Mouse (Mus musculus) forebrain, embryonic 14.5 days (tissue): ENCODE measurements around the gene Tmem147. TPM values are rescaled to one million over a fixed set of nuclear protein-coding genes. Genes with fewer than 3 reads are reported as not detected.

Source experiments
- ATAC-seq: fragments of 200-750 bp; cut with Nextera tagmentation; 2 replicates; pipeline ENCODE4 v1.8.0; 2017; ENCODE audit warnings: mild to moderate bottlenecking, moderate library complexity
- DNase-seq: peaks from one replicate; pipeline ENCODE4 v3.0.0-alpha.2; 2015; ENCODE audit warnings: low spot score
- H3K27ac ChIP-seq: fragments of 300-500 bp; sonication (generic); 2 replicates; pipeline ENCODE4 v1.5.1; 2014; ENCODE audit warnings: low read depth, mild to moderate bottlenecking, control low read depth, low read length, moderate library complexity
- H3K27me3 ChIP-seq: fragments of 300-500 bp; sonication (generic); replicated peaks from 2 replicates; pipeline ENCODE4 v1.6.1; 2014; ENCODE audit warnings: low read length, control low read depth, mixed read lengths; ENCODE audit not compliant: control insufficient read depth, insufficient read depth
- H3K36me3 ChIP-seq: fragments of 300-500 bp; sonication (generic); 2 replicates; pipeline ENCODE4 v1.6.1; 2014; ENCODE audit warnings: low read length, control low read depth; ENCODE audit not compliant: control insufficient read depth, insufficient read depth
- H3K4me1 ChIP-seq: fragments of 300-500 bp; sonication (generic); 2 replicates; pipeline ENCODE4 v1.6.1; 2014; ENCODE audit warnings: antibody characterized with exemption, low read length, control low read depth; ENCODE audit not compliant: control insufficient read depth, insufficient read depth
- H3K4me2 ChIP-seq: fragments of 300-500 bp; sonication (generic); 2 replicates; pipeline ENCODE4 v1.6.1; 2014; ENCODE audit warnings: mild to moderate bottlenecking, control low read depth, low read length
- H3K4me3 ChIP-seq: fragments of 300-500 bp; sonication (generic); 2 replicates; pipeline ENCODE4 v1.5.1; 2014; ENCODE audit warnings: low read depth, low read length, control low read depth
- H3K9ac ChIP-seq: fragments of 300-500 bp; sonication (generic); 2 replicates; pipeline ENCODE4 v1.6.1; 2014; ENCODE audit warnings: mild to moderate bottlenecking, low read length, control low read depth, moderate library complexity
- H3K9me3 ChIP-seq: fragments of 300-500 bp; sonication (generic); replicated peaks from 2 replicates; pipeline ENCODE4 v1.6.1; 2016; ENCODE audit warnings: low read length, control low read depth, mixed read lengths; ENCODE audit not compliant: control insufficient read depth
- WGBS: fragments of 180-500 bp; shearing (Covaris S2); extraction: QIAGEN DNeasy Blood & Tissue Kit; methylation state at CpG from one replicate; pipeline ENCODE4 v1.1.7; 2014; 5-methylcytosine and 5-hydroxymethylcytosine counted together
- polyA plus RNA-seq: library from polyadenylated mRNA; unstranded; fragments of >200 nt; fragmentation: Nextera tagmentation; extraction: Ambion mirVana; gene quantifications from 2 replicates; pipeline ENCODE4 v1.2.1, GENCODE M21; 2014

The Tmem147 gene
- polyA plus RNA-seq: 228 and 286 TPM in 2 replicates

DNA sequence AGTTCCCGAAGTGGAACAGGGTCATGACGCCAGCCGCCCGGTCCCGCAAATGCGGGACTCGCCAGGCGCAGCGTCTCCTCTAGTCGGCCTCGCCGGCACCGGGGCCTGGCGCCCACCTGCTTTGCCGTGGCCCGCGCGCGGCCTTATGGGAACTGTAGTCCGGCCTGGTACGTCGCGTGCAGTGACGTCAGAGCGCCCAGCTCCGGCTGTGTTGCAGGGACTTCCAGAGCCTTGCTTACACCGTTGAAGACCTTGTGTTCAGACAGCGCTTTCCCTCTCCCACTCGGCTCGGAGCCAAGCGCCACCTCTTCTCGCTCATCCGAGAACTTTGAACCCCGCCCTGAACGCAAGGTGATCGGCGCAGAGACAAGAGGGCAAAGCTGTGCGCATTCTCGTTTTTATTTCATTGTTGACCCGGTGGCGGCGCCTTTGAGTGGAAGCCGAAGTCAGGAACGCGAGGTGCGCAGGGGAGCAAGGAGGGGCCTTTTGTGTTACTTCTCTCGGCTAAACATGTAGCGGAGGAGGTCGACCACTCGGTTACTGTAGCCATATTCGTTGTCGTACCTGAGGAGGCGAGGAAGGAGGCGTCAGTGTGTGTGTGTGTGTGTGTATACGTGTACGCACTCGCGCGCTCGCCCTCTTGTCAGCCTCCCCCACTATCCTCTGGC is at the start of gene Tmem147:
Gene Tmem147, minus strand, starts transcription at position 145 of the 668 bp plus-strand sequence.
- no peaks in the 10 kb centered on the region for H3K9me3 ChIP-seq
- H3K36me3 ChIP-seq: peaks cover 32% of the 10 kb centered on the region
- ATAC-seq (peak; percentile 98), DNase-seq (peak; percentile 98)
- peaks cover 17% of the 10 kb centered on the region for H3K4me1 ChIP-seq
- peak within 1 kb of the TSS; percentile 84 for H3K4me2 ChIP-seq
- no peaks in the 10 kb centered on the region for H3K27me3 ChIP-seq
- under 1% methylated on average over 60 of the region's 60 CpGs for WGBS
- H3K4me3 ChIP-seq: peak within 1 kb of the TSS; percentile 80
- H3K9ac ChIP-seq: peak within 1 kb of the TSS; percentile 90
- peak within 1 kb of the TSS; percentile 90 for H3K27ac ChIP-seq

DNA sequence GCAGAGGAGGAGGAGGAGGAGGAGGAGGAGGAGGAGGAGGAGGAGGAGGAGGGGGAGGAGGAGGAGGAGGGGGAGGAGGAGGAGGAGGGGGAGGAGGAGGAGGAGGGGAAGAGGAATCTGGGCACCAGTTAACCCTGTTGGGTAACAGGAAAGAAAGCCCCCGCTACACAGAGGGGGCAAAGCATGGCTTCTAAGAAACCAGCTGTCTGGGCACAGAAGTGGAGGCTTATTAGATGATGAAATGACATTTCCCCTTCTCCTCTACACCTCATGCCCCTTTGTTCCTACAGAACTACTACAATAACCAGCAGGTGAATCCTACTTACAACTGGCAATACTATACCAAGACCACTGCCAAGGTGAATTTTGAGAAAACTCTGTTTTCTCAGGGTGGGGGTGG is 48.6 kb upstream of the Tmem147 start:
- no peak overlapping the region for H3K4me2 ChIP-seq
- WGBS: 59% methylated on average over 1 of the region's 1 CpGs
- DNase-seq (no peak), ATAC-seq (no peak)
- H3K36me3 ChIP-seq: no peaks in the 10 kb centered on the region
- no peaks in the 10 kb centered on the region for H3K4me1 ChIP-seq
- no peaks in the 10 kb centered on the region for H3K9me3 ChIP-seq
- H3K9ac ChIP-seq: no peak overlapping the region
- H3K27me3 ChIP-seq: no peaks in the 10 kb centered on the region
- H3K27ac ChIP-seq: no peak overlapping the region
- H3K4me3 ChIP-seq: no peak overlapping the region

DNA sequence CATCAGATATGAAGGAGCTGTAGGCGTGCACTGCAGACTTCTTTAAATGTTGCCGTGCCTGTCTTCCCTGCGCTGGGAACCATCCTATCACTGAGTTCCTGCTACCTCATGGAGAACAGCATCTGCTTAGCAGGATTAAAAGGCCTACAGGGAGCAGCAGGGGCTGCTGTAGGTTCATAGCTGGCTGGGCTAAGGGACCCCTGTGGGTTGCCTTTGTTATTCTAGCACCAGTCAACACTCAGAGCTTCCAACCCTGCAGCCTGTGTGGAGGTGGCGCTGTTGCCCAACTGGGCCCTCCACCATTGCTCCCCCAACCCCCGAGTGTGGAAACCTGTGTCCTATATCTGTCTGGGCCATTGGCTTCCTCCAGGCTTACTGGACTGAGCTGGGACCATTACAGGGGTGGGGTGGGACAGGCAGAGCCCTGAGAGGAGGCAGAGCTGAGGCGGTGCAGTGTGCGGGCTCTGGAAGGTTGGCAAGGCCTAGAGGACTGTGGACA is 47.8 kb upstream of the Tmem147 start:
- 40% methylated on average over 7 of the region's 7 CpGs for WGBS
- no peak for ATAC-seq
- no peaks in the 10 kb centered on the region for H3K4me1 ChIP-seq

DNA sequence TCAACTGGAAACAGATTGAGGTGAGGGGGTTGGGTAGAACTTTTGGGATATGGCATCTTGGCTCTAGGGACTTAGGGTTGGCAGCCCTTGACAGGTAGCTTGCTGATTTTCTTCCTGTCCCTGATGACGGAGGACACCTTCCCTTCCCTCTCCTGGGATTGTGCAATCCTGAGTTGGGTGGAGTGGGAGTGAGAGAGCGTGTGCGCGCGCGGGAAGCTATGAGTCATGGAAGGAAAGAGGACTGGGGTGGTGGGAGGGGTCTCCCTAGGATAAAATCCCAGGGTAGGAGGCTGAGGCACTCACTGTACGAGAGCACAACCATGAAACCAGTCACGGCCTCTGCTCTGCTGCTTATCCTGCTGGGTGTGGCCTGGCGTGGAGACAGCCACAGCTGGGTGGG is 46.8 kb upstream of the Tmem147 start:
- Histone ChIP-seq H3K9ac (no peak overlapping the region), H3K27me3 (no peaks in the 10 kb centered on the region), H3K27ac (no peak overlapping the region), H3K9me3 (0 out of 2 replicates have a peak, but pooled peaks cover 4% of the 10 kb centered on the region), H3K4me1 (no peaks in the 10 kb centered on the region), H3K4me2 (no peak overlapping the region), H3K4me3 (no peak overlapping the region), H3K36me3 (no peaks in the 10 kb centered on the region)
- WGBS: 93% methylated on average over 9 of the region's 9 CpGs
- ATAC-seq (no peak), DNase-seq (no peak)

More for the DNA sequence above, 47.8 kb upstream of the Tmem147 start:
- Histone ChIP-seq H3K4me3 (no peak overlapping the region), H3K4me2 (no peak overlapping the region), H3K9me3 (no peaks in the 10 kb centered on the region), H3K27ac (no peak overlapping the region), H3K36me3 (no peaks in the 10 kb centered on the region), H3K9ac (no peak overlapping the region), H3K27me3 (no peaks in the 10 kb centered on the region)
- DNase-seq: no peak

DNA sequence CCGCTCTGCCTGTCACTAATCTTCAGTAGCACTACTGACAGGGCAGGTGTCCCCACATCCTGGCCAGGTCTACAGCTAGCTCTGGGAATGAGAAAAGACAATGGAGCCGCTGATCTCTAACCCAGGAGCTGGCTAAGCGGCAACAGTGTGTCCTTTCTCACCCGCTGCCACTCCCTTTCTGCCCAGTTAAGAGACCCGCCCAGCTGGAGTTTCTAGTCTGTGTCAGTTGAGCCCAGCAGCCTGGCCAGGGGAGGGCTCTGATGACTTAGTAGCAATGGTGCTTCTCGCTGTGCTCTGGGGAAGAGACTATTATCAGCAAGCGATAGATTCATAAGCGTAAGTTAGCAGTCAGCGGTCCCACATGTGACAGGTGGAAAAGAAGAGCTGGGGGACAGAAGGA is 39.9 kb upstream of the Tmem147 start:
- Histone ChIP-seq H3K27ac (no peak overlapping the region), H3K9me3 (0 out of 2 replicates have a peak, but pooled peaks cover 4% of the 10 kb centered on the region), H3K36me3 (no peaks in the 10 kb centered on the region), H3K4me2 (no peak overlapping the region), H3K27me3 (no peaks in the 10 kb centered on the region), H3K4me1 (no peaks in the 10 kb centered on the region), H3K9ac (no peak overlapping the region), H3K4me3 (no peak overlapping the region)
- ATAC-seq (no peak), DNase-seq (no peak)
- WGBS: 28% methylated on average over 9 of the region's 9 CpGs

DNA sequence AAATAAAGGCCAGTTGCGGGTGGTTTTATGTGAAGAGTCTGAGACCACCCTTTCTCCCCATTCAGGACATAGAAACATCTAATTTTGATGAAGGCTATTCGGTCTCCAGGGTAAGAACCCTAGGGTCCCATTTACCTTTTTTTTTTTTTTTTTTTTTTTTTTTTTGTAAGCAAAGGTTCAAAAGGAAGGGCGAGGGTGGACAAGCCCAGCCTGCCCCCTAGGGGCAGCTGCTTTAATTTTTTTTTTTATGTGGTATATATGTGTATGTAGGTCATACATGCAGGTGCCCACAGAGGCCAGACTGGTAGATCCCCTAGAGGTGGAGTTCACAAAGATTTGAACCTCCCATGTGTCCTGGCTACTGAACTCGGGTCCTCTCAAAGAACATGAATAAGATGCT is 37.1 kb upstream of the Tmem147 start:
- 0 out of 2 replicates have a peak, but pooled peaks cover 3% of the 10 kb centered on the region for H3K9me3 ChIP-seq
- H3K9ac ChIP-seq: no peak overlapping the region
- H3K4me2 ChIP-seq: no peak overlapping the region
- no peak for ATAC-seq
- H3K4me3 ChIP-seq: no peak overlapping the region
- WGBS: 80% methylated on average over 4 of the region's 4 CpGs
- no peaks in the 10 kb centered on the region for H3K4me1 ChIP-seq
- H3K27ac ChIP-seq: no peak overlapping the region
- no peaks in the 10 kb centered on the region for H3K27me3 ChIP-seq
- H3K36me3 ChIP-seq: no peaks in the 10 kb centered on the region
- DNase-seq: no peak

DNA sequence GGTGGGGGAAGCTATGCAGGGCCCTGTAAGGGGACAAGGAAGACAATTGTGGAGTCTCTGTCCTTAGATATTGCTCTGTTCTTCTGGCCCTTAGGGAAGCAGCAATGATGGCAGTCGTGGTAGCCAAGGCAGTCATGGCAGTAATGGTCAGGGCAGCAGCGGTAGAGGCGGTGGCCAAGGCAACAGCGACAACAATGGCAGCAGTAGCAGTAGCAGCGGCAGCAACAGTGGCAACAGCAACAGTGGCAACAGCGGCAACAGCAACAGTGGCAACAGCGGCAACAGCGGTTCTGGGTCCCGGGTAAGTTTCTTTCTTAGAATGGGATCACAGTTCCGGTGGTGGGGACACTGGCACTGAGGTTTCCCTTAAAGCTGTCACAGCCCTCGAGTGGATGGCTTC is 35.8 kb upstream of the Tmem147 start:
- Histone ChIP-seq H3K27me3 (no peaks in the 10 kb centered on the region), H3K9ac (no peak overlapping the region), H3K9me3 (no peaks in the 10 kb centered on the region), H3K27ac (no peak overlapping the region), H3K4me2 (no peak overlapping the region), H3K36me3 (no peaks in the 10 kb centered on the region), H3K4me1 (no peaks in the 10 kb centered on the region), H3K4me3 (no peak overlapping the region)
- no peak for ATAC-seq
- 48% methylated on average over 11 of the region's 11 CpGs for WGBS
- no peak for DNase-seq

DNA sequence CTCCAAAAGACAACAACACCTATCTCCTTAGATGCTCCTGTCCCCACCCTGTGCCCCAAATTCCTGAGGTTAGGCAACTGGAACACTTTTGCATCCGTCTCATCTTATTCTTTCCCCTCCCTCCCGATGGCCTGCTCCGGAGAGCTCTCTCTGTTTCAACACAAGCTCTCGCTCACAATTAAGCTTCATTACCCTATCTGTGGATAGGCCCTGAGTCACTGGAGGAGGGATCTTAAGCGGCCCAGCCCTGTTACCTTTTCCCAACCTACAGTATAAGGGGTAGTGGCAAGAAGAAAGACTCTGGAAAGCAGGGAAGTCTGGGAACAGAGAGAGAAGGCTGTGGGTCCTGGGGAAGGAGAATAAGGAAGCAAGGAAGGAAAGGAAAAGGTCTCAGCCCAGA is 34.1 kb upstream of the Tmem147 start, which contains the start of gene Dmkn:
Gene Dmkn, plus strand, starts transcription at position 301 of the 400 bp plus-strand sequence.
- ATAC-seq (no peak), DNase-seq (no peak)
- H3K4me3 ChIP-seq: no peak within 1 kb of the TSS
- no peaks in the 10 kb centered on the region for H3K27me3 ChIP-seq
- H3K9ac ChIP-seq: no peak within 1 kb of the TSS
- H3K4me1 ChIP-seq: no peaks in the 10 kb centered on the region
- H3K4me2 ChIP-seq: no peak within 1 kb of the TSS
- H3K36me3 ChIP-seq: no peaks in the 10 kb centered on the region
- no peaks in the 10 kb centered on the region for H3K9me3 ChIP-seq
- H3K27ac ChIP-seq: no peak within 1 kb of the TSS
- WGBS: 39% methylated on average over 5 of the region's 5 CpGs

DNA sequence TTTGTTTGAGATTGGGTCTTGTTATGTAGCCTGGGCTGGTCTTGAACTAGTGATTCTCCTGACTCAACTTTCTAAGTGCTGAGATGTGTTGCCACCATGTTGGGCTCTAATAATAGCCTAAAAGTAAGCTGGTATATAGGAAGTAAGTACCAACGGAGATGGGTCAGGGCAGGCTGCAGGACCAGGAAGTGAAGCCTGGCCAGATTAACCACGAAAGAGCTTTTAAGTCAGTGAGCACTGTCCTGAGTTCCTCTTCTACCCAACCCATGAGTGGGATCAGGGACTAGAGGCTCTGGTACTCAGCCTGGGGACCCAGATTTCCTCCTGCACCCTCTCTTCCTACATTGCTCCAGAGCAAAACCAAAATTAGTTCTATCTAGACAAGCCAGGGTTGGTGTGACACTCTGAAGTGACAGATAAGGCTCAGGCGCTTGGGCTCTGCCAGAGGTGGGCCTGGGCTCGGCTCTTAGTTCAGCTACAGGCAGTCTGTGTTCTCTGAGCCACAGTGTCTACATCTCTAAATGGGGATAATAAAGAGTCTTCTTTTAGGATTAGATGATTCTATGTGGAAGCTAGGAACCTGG is 32.5 kb upstream of the Tmem147 start:
- 77% methylated on average over 4 of the region's 4 CpGs for WGBS
- no peak overlapping the region for H3K4me2 ChIP-seq
- H3K4me3 ChIP-seq: no peak overlapping the region
- H3K4me1 ChIP-seq: no peaks in the 10 kb centered on the region
- H3K9ac ChIP-seq: no peak overlapping the region
- no peaks in the 10 kb centered on the region for H3K36me3 ChIP-seq
- ATAC-seq (no peak), DNase-seq (no peak)
- no peaks in the 10 kb centered on the region for H3K9me3 ChIP-seq
- H3K27me3 ChIP-seq: no peaks in the 10 kb centered on the region
- H3K27ac ChIP-seq: no peak overlapping the region
